Mouse (Mus musculus) kidney, adult 18-20 months (tissue): ENCODE measurements around the gene Krt19.

ENCODE experiments used
- DNase-seq: peaks from one replicate; pipeline ENCODE4 v3.0.0; 2021

Gene Krt19

DNA sequence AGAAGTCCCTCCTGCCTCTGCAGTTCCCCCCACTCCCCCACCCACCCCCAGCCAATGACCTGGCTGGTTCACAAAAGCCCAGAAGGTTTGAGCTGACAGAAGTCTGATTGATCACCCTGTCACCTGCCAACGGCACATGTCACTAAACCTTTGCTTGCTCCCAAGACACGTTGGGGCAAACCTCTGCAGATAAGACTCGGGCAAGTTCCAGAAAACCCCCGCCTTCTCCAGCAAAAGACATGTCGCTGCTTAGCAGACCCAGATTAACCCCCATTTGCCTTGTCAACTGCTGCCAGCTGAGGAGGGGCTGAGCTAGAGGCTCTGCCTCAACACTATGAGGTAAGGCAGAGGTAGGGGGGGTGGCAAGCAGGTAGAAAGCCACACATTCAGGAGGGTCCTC, 11.9 kb downstream of the Krt19 start:
- no peak for DNase-seq

DNA sequence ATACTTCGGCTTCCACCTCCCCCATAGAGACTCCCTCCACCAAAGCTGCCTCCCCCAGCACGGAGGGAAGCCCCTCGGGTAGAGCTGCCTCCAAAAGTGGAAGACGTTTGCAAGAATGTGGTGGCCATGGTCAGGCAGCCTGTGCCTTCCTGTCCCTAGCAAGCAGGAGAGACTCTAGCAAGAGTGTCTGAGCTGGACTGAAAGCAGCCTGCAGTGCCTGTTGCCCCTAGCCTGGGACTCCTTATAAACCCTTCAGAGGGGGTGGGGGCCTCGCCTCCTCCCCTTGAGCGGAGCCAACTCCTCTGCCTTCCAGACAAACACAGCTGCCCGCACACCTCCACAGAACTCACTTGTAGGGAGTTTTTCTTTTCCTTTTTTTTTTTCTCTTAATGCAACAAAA, 12.7 kb downstream of the Krt19 start, which contains the start of gene Krt15:
TSS of gene Krt15 (minus strand) at position 198 of the 400 bp plus-strand sequence.
- DNase-seq, result no peak

DNA sequence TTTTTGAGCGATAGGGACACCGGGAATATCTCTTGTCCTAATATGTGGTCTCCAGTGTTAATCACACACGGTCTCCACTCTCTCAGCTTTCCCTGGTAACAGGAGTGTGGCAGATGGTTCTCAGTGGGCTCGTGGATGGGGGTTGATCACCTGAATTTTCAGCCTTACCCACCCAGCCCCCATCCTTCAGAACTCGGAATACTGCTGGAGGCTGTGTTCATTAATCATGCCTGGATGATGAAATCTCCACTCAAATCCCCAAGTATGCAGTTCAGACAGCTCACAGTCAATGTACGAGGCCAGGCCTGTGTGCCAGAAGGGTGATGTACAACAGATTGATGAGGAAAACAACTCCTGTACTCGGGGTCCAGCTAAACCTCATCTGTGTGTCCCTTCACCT, 23.6 kb downstream of the Krt19 start:
- no peak for DNase-seq

DNA sequence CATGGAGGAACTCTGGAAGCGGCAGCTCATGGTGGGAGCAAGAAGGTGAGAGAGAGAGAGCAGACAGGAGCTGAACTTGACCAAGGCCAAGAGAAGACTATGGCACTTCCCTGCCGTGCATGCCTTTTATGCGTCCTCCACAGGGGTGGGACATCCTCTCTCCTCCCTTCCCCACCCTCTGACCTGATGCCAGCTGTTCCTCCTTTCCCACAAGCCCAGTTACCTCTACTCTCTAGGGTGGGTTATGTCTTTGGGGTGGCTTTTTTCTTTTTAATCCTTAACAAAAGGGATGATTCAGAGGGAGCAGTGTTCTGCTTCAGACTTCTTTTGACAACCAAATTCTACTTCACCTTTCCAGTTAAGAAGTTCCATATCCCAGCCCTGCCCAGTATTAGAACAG, 27.0 kb downstream of the Krt19 start, which contains the start of gene Krt13:
TSS of gene Krt13 (minus strand) at position 101 of the 400 bp plus-strand sequence.
- no peak for DNase-seq

DNA sequence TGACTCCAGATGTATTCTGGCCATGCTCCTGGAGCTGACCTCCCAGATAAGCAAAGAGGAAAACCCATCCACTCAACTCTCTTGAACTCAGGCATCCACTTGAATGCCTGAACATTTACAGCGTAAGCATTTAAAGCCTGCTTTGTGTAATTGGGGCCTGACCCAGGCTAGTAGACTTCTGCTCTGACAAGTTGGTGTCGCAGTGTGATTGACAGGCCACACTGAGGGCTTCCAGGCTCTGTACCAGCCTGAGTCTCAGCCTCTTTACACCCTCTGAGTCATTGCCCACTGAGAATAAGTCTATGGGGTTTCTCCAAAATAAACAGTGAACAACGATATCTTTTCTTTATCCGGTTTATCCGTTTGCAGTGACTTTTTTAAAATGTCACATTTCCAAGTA, 28.1 kb downstream of the Krt19 start:
- DNase-seq, result no peak

- DNase-seq, result no peak
Observed at GRCm38 (mm10) chr11:100113742-100114029, 34.8 kb downstream of the Krt19 start.

DNA sequence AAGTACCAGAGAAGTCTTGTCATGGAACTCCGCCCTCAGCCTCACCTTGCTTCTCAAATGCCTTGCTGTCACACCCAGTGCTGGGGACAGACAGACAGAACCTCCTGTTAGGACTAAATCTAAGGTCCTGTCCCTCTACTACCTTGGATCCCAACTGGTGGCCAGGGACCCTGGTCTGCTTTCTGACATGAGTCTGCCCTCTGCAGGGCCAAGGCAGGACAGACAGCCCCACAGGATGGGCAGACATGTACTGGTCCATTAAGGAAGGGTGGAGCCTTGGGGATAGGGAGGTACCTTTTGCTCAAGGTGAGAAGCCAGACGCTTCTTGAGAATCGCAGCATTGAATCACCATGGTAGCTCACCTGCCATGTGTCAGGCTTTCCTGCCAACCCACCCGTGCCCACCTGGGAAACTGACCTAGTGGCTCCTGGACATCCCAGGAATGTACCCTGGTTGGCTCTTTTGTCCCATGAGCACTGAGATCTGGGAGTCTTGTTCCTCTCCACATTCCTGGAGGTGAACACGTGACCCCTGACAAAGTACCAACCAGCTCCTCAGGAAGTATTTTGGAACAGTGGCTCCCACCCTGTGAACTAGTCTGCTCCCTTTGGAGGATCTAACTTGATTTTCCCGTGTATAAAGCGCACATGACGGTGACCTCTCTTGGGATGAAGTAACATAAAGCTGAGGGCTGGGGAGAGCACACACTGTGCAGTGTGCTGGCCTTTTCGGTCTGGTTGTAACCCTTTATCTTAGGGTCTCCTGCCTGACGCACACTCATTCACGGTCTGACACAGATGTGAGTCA, 35.3 kb downstream of the Krt19 start:
- DNase-seq, result no peak

GRCm38 (mm10) chr11:100105576-100106122, 42.8 kb downstream of the Krt19 start, which contains the start of gene Krt36:
Gene Krt36 (minus strand): TSS chr11:100105626.
- no peak for DNase-seq

GRCm38 (mm10) chr11:100102693-100103429, 45.6 kb downstream of the Krt19 start:
- DNase-seq, result no peak

- DNase-seq, result no peak
Observed at GRCm38 (mm10) chr11:100100391-100100790, 48.1 kb downstream of the Krt19 start.

GRCm38 (mm10) chr11:100097819-100098218, 50.6 kb downstream of the Krt19 start:
- no peak for DNase-seq

DNA sequence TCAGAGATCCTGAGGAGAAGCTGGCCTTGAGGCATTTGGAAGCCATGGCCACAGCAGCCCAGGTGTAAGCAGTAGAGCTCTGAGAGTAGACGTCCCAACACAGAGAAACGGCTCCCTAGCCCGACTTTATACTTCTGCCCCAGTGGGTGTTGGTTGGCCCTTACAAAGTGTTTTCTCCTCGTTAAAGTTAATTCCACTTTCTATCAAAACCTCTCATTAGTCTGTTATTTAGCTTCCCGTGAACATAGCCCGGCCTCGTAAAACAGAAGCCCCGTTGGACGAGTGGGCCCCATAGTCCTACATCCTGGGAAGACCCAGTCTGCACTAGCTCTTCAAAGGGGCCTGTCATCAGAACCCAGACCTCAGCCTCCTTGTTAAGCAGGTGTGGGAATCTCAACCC, 52.3 kb downstream of the Krt19 start, which contains the start of gene Krt35:
TSS of gene Krt35 (minus strand) at position 101 of the 400 bp plus-strand sequence.
- no peak for DNase-seq
